Mouse (Mus musculus) retina, postnatal 1 day (tissue): ENCODE results near the gene Ispd.

Experiments
- DNase-seq: peaks from one replicate; pipeline ENCODE4 v3.0.0-alpha.2; 2012

Ispd gene

GRCm38 (mm10) chr12:36719074-36719473 lies 337.8 kb downstream of the Ispd start:
- no peak for DNase-seq

- DNase-seq: no peak
Measured at GRCm38 (mm10) chr12:36720779-36721178, 339.5 kb downstream of the Ispd start.

GRCm38 (mm10) chr12:36721223-36721622 lies 340.0 kb downstream of the Ispd start:
- no peak for DNase-seq

- DNase-seq: no peak
Measured at GRCm38 (mm10) chr12:36722754-36723153, 341.5 kb downstream of the Ispd start.

GRCm38 (mm10) chr12:36723302-36723701 lies 342.1 kb downstream of the Ispd start:
- DNase-seq: no peak

- DNase-seq: no peak
Measured at GRCm38 (mm10) chr12:36724297-36724696, 343.0 kb downstream of the Ispd start.

GRCm38 (mm10) chr12:36725250-36725649 lies 344.0 kb downstream of the Ispd start:
- DNase-seq: no peak

- no peak for DNase-seq
Measured at GRCm38 (mm10) chr12:36726026-36726425, 344.8 kb downstream of the Ispd start.

GRCm38 (mm10) chr12:36733673-36734371 lies 352.6 kb downstream of the Ispd start:
- no peak for DNase-seq
